Comparison of ENCODE assay signal across 8 mouse cellular contexts in genomic region chr14:76882711-76883171, GRCm38 (mm10).
DNase-seq lines count a peak whose midpoint lies in the region; ATAC-seq lines count a peak whose summit lies in the region.

No protein-coding gene starts in this region.

- H3K4me1 ChIP-seq in forebrain, embryonic 14.5 days (ENCODE audit: control insufficient read depth, insufficient read depth, low read length): peaks cover 23% of the 10 kb centered on the region

- 1% methylated on average over 5 of the region's 5 CpGs for WGBS in forebrain, embryonic 14.5 days

- no peaks in the 10 kb centered on the region for H3K9me3 ChIP-seq in forebrain, embryonic 14.5 days (replicated peaks; ENCODE audit: control insufficient read depth, low read length)

- H3K36me3 ChIP-seq in forebrain, embryonic 14.5 days (ENCODE audit: control insufficient read depth, insufficient read depth, low read length): no peaks in the 10 kb centered on the region

- H3K27me3 ChIP-seq in forebrain, embryonic 14.5 days (replicated peaks; ENCODE audit: control insufficient read depth, insufficient read depth, low read length): no peaks in the 10 kb centered on the region

- H3K4me3 ChIP-seq in forebrain, embryonic 14.5 days (ENCODE audit: low read depth, low read length): no peak overlapping the region

- peak; percentile 11 for DNase-seq in WW6 (ENCODE audit: low read depth, low spot score)
- peak; percentile 58 to 67 for DNase-seq in cerebellum, adult 18-20 months
- peak; percentile 96 for DNase-seq in forebrain, embryonic 14.5 days (ENCODE audit: low spot score)
- DNase-seq in heart, postnatal 14 days: peak; percentile 74 to 83
- peak; percentile 83 to 89 for DNase-seq in kidney, postnatal 4 days
- peak; percentile 72 for DNase-seq in skeletal muscle tissue, adult 2 months (ENCODE audit: low read depth, low spot score)

- intact Hi-C loops in heart, postnatal 14 days (cut with DNase I): loop anchor here (2.0 kb wide), 2 partner anchors 68 to 124 kb away; no protein-coding TSS in a partner anchor

- ATAC-seq in forebrain, embryonic 14.5 days: peak; percentile 91
- ATAC-seq in megakaryocyte progenitor cell, adult 5-6 weeks (replicated peaks; ENCODE audit: poor library complexity): peak; percentile 45
- ATAC-seq in megakaryocyte, adult 5-6 weeks (ENCODE audit: poor library complexity, severe bottlenecking): no peak

- H3K4me2 ChIP-seq in forebrain, embryonic 14.5 days (ENCODE audit: low read length): peak overlapping the region; percentile 16

- peak overlapping the region; percentile 65 for H3K27ac ChIP-seq in forebrain, embryonic 14.5 days (ENCODE audit: low read depth, low read length)

- no peak overlapping the region for H3K9ac ChIP-seq in forebrain, embryonic 14.5 days (ENCODE audit: low read length)

Comparison
In these comparisons a context has a peak if more than half of its experiments do, and no peak if none do; other contexts are left out.
1. DNase-seq: peak in every context shown above with its lines; median percentile 96 in forebrain, embryonic 14.5 days; 86 in kidney, postnatal 4 days; 78 in heart, postnatal 14 days; 72 in skeletal muscle tissue, adult 2 months; 62 in cerebellum, adult 18-20 months; 11 in WW6.